Mouse (Mus musculus) induced T-regulatory cell, adult 2 months (primary cell): Measurements from ENCODE around the gene Pknox2.

Experiments used
- DNase-seq: peaks from one replicate; pipeline ENCODE4 v3.0.0-alpha.2; 2012; ENCODE audit warnings: low read depth

The Pknox2 gene

DNA sequence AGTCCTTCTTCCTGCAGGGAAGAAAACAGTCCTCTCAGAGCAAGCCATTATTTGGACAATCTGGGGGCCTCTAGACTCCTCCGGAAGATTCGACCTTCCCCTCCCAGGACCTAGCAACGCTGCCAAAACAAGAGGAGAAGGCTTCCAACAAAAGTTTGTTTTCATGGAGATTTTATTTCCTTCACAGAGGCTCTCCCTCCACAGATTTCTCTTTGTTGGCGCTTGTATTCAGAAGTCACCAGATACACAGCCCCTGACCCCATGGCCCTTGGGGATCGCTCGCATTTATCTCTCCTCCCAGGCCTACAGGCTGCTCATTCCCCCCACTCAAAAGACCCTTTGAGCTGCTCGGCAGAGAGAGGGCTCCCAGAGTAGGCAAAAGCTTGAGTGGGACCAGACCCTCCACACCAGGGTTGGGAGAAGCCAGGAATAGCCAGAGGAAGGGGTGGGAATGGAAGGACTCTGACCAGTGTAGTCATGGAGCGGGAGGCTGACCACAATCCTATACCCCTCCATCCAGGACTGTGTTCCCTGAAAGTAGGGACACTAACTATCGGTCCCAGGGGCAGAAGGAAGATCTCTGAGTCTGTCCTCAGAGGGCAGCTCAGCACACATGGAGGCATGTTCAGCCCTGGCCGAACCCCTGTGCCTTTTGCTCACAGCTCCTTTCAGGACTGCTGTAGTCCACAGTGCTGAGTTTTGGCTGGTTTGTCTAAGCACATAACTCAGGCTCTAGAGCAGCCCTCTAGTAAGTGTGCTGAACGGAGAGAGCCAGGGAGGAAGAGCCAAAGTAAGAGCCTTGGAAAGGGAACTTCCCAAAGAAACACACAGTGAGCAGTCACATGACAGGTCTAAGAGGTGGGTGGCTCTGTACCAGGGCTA, 45.9 kb downstream of the Pknox2 start:
- no peak for DNase-seq

DNA sequence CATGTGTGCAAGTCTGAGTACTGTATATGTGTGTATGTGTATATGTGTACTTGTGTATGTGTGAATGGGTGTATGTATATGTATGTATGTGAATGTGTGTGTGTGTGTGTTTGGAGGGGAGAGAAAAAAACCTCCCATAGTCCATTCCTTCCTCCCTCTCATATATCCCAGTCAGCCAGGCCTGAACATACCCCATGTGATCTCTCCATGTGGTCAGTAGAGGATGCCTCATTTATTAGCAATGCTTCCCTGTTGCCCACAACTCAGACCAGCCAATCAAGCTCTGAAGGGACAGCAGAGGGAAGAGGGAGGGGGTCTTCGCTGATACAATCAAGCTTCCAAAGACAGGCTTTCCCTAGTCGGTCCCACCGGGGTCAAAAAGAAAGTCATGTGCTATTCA, 47.6 kb downstream of the Pknox2 start:
- no peak for DNase-seq

DNA sequence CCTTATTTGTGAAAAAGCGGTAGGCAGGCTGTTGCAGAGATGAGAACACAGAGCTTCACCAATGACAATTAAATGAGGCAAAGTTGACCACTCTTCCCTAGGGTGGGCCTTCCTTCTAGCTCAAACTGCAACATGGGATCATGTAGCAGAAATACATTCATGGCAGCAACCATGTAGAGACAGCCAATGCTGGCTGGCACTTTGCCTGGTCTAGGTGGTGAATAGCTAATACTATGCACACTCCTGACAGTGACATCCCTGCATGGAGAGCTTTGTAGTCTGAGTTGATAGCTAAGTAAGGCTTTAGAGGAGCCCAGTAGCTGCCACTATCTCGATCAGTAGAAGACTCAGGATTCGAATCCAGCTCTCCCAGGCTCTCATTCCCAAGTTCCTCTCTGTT, 48.6 kb downstream of the Pknox2 start:
- no peak for DNase-seq

DNA sequence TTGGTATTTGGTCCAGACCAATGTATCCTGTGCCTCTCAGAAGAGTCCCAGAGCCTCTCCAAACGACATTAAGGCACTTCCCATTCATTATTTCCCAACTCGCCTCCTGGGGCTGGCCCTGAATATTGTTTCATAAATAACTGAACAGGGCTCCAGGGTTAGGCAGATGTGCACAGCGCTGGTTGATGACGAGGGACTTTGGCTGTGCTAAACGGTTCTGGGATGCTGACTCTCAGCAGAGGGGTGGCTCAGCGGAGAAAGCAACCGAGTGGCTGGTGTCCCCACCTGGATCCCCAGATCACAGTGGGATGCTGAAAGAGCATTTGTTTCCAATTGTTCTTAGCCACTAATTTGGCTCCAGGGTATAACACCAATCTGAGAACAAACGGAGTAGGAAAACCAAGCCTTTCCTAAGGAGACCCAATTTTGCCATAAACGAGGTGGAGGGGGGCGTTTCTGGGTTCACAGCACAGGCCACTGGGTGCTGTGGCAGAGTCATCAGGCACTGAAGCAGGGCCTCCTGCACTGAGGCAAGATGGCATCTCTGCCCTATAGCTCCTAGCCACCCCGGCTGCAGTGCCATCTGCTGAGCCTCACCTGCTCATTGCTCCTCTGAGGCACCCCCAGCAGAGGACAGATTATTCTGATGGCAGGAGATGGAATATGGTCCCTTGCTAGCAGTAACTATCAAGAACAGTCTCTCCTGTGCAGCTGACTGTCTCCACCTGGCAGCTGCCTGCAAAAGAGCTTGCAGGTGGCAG, 52.8 kb downstream of the Pknox2 start:
- DNase-seq = no peak

DNA sequence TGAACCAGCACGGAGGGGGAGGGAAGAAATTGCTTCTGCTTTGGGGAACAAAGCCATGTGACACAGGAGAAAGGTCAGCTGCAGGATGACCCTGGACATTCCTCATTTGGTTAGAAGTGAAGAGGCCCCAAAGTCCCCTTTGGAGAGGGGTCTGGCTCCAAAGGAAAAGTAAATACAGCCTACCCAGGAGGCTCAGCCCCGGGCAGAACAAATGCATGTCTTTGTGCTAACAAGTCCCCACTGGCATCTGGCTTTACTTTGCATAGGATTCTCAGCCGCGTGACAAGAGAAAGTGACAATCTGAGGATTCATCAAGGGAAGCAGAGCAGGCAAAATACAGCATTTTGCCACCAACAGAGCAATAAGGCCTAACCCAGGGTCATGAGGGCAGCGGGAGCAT, 54.1 kb downstream of the Pknox2 start:
- no peak for DNase-seq

DNA sequence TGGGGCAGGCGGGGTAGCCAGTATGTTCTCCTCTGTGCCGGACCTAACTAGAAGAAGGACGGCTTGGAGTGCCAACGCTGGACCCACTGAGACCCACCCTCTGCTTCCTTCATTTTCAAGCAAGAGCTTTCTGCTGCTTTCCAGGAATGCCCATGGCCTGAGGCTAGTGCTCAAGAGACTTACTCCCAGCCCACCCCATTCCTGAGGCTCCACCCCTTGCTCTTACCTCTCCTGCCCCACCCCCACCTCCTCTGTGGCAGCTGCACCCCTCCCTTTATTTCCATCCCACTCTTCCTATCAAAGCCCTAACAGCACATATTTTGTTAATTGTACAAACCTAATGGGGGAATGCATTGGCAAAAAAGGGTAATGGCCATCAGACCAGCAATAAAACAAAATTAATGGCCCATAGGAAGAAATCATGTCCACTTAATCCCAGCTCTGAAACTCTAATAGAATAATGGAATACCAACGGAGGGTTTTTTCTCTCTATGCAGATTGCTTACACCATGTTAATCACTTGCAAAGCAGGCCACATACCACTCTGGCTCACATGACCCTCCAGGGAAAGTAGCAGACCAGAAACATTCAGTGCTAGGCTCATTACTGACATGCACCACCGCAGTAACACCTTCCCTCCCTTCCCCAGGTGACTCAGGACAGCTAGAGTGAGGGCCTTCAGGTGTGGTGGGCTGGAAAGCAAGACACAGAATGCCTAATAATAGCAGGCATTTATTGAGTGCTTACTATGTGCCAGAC, 57.1 kb downstream of the Pknox2 start:
- no peak for DNase-seq

DNA sequence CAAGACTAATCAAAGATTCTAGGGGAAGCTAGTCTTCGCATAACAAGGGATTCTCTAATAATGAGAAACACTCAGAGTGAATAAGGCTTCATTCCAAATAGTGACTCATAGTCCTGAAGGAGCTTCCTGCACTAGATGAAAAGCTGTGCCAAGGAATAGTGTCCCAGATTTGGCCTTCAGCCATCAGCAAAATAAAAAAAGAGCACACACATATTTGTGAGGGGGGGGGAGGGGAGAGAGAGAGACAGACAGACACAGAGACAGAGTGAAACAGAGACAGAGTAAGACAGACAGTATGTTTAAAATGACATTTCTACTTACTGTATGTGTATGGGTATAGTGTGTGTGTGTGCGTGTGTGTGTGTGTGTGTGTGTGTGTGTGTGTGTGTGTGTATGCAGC, 61.8 kb downstream of the Pknox2 start:
- DNase-seq = no peak

DNA sequence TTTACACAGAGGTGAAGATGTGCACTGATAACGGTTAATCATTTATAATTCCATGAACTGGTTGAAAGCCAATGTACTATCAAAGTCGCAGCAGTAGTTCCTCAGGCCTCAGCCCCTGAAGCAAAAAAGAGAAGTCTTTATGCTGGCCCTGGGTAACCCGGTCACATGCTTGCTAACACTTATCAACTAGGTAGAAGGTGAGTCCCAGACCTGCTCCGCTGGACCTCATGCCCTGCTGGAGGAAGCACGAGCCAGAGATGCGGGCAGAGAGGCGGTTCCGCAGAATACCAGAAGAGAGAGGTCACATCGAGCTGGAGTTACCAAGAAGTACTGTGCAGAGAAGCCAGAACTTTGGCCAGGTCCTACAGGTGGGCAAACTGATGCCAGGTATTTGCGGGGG, 65.0 kb downstream of the Pknox2 start:
- DNase-seq = no peak

DNA sequence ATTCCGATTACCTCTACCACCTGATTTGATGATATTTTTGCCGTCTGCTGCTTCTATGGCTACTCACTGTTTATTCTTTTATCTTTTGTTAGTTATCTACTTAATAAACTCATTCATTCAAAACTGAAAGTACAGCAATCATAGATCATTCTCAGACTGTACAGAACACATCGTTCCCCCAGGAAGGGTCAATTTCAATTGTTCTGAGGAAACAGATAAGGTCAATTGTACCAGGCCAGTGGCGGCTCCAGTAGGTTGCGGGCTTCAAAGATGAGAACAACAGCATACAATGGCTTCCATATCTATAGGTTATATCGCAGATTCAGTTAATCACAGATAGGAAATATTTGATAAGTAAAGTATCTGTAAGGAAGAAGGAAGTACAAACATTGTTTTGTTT, 66.9 kb downstream of the Pknox2 start:
- DNase-seq = no peak

DNA sequence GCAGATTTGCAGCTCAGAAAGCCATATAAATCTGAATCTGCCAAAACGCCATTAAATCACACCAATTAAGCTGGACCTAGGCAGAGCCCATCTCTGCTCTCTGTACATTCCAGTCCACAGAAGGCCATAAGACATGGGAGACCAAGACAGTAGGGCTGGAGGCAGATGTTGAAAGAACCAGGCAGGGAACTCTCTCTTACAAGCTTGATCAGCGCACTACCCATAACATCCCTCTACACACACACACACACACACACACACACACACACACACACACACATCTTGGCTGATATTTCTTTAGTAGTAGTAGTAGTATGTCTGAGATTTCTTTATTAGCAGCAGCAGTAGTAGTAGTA, 70.2 kb downstream of the Pknox2 start:
- DNase-seq = no peak

DNA sequence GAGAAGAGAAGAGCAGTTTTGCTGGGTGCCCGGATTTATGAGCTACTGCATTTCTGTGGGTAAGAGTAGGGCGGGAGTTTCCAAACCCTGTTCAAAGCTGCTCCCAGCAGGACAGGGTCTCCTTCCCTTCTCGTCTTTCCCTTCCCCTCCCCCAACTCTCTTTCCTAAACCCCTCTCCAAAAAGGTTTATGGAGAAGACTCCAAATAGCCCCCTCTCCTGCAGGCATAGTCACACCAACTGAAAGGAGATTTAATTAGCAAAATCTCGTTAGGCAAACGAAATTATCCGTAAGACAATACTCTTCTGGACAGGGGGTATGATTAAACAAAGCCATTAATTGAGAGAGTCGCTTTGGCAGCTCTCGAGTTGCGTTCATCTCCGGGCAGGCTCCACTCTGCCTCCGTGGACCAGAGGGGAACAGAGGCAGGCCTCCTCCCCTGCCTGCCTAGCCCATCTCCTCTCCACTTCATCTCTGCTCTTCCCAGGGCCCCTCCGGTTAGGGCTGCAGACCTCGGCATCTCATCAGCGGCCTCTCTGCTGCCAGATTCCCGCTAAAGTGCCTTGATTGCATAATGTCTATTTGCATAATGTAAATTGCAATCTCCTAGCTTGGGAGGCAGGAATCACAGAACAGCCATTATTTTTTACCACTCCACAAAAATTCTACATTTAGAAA, 70.7 kb downstream of the Pknox2 start:
- DNase-seq = no peak

DNA sequence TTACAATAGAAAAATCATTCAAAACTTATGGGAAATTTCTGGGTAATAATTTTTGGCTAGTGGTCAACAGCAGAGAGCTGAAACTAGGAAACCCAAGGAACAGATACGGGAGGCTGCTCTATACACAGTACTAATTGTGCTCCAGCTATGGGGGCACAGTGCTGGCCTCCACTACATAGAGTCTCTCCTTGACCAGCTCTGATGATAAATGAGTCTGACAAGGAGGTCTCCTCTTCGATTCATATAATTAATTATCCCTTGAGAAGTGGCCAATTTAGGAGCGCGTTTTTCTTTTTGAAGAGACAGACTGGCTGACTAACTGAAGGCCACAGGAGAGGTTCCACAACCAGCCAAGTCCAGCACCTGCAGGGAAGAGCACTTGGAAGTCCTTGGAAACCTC, 71.3 kb downstream of the Pknox2 start:
- DNase-seq = no peak

DNA sequence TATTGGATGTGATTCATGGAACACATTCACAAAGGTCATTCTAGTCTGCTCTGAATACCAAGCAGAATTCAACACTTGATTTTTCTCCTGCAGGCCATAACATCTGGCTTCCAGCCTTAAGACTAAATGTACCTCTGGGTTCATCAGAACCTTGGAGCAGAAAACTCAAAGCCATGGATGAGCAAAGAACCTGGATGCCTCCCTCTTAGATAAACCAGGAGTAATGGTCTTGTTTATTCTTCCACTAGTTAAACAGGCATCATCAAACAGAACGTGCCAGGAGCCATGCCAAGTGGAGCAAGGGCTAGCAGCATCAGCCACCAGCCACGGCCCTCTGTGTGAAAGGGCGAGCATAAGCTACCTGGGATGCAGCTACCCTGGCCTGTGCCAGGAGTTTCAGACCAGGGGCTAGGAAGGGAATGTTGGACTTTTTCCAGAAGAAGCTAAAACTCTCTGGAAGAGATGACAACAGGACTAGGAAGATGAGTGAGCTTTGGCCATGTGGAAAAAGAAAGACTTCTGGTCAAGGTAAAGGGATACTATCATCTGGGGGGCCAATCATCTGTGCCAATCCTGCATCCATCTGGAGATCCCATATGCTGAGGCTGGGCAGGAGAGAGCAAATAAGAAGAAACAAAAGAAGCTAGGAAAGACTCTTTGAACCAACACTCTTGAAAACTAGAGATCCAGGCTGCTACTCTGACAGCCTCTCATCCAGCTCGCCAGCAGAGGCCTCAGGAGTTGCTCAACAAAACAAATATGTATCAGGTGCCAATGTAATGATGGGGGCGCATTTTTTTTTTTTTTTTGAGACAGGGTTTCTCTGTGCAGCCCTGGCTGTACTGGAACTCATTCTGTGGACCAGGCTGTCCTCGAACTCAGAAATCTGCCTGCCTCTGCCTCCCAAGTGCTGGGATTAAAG, 77.6 kb downstream of the Pknox2 start:
- no peak for DNase-seq

DNA sequence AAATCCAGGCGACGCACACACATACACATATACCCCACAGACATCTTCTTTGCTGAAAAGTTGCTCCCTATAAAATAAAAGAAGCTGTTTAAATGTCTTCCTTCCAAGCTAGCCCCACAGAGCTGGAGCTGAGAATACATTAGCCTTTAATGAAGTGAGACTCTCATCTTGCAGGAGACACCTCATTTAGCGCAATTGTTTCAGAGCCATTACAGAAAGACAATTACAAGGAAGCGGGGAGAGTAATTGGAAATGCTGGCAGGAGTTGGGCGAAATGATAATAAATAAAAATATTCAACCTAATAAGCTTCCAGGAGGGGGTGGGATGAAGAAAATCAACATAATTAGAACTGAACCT, 79.8 kb downstream of the Pknox2 start:
- DNase-seq = no peak

DNA sequence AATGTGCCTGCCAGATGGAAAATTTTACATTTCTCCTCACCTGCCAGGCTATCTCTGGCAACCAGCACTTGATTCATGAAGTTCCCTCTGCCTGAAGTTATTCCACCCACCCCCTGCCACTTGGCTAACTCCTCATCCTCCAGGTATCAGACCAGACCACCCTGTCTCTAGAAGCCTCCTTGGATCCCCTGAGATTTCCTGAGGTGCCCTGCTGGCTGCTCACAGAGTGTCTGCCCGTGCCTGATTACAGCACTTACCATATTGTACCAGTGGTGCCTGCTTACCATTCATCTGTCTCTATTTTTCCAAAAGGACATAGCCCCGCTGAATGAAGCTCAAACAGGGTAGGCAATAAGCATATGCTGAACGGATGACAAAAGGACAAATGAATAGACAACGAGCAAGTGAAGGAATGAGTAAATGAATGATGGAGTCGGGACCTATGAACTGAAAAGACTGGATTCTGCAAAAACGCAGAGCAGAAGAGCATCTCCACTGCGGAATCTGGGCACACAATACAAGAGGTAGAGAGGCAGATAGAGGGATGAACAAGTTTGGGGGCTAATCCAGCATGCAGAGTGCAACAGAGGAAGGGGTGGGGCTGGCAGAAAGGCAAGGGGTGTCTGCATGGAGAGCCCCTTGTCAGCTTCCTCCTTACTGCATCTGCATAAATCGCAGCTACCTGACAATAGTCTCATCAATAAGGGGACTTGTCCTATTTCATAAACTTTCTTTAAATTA, 80.3 kb downstream of the Pknox2 start:
- no peak for DNase-seq

DNA sequence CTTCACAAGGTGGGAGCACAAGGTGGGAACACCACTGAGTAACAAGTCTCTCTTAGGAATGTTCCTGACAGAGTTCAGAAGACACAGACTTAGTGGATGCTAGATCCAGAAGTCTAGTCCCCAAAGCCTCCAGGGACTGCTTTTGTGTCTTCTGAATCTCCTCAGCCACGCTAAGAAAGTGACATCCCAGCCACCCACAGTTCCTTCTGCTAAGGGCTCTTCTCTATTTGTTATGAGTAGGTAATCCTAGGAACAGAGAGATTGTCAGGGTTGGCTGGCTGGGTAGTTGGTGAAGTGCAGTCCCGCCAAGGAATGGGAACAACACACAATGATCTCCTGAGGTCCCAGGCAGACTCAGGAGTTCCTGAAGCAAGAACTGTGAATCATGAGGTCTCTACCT, 85.6 kb downstream of the Pknox2 start:
- no peak for DNase-seq

DNA sequence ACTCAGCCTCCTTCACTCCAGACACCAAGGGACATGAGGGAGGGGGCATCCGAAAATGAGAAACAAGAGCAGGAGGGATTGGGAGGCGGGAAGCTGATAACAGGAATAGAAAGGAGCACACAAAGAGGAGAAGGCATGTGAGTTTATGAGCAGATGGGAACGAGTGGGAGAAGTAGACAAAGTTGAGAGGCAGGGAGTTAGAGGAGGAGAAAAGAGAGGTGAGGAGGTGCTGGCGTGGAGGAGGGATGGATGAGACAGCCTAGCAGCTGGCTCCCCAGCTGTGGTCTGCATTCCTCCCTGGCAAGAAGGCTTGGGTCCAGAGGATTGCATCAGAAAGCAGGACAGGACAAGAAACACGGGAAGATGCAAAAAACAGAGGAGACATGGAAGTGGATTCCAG, 92.5 kb downstream of the Pknox2 start:
- no peak for DNase-seq

DNA sequence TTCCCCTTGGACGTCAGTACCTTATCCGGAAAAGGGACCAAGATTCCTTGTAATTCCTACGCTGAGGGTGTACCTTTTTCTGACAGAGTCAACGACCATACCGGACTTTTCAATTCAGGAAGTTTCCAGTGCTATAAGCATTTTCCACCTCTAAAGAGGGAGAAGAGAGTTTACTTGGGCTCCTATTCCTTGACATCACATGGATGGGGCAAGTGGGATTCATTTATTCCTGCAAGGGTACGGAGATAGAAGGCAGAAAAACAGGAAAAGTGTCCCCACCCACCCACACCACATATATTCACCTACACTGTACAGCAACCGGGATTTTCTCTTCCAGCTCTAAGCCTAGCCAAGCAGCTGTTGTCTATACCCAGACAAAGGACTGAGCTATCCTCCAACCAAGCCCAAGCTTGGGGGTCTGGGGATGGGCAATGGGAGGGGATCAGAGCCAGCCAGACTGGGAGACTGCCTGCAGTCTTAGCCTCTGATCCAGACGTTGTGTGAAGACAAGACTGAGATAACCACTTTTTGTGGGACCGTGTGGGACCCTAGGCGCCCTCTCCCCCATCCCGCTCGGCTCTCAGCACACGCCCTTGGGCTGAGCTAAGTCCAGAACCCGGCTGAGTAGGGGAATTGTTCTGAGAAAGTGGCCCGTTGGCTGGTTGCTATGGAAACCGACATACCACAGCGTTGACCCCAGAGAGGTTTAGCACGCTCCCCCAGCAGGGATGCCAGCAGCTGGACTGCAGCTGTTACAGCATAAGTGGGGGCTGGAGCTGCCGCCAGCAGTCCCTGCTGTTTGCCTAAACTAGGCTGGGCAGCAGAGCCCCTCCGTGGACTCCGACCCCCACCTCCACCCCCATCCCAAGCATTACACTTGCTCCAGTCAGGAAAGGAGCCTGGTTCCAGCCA, 93.3 kb downstream of the Pknox2 start:
- DNase-seq = no peak

DNA sequence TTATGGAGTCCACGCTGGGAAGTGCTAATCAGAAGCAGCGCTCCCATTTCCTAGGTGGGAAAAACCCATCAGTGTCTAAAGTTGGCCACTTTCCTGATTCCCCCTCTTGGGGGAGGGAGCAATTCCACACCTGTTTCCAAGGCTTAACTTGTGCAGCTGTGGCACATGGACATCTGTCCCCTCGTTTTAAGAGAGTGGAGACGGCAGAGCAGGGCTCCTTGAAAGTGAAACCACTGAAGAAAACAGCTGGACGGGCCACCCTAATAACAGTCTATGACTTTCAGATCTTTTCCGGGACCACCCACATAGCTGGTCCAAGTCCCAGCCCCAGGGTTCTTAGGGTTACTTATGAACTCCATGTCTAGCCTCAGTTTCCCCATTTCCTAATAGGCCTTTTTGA, 94.2 kb downstream of the Pknox2 start:
- DNase-seq = no peak

DNA sequence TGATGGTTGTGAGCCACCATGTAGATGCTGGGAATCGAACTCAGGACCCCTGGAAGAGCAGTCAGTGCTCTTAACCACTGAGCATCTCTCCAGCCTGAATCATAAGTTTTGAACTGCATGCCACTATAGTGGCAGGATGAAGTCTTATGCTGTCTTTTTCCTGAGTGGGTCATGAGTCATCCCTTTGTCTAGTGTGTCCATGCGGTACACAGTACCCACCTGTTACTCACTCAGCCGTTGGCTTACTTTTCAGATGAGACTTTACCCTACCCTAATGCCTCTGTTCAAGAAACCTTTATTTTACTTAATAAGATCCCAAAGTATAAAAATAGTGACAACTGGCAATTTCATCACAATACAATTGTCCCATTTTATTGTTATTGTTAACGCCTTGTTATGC, 95.5 kb downstream of the Pknox2 start:
- no peak for DNase-seq
